Mouse (Mus musculus): Measurements from ENCODE around the gene Hes2. TPM values are rescaled to one million over a fixed set of nuclear protein-coding genes. Genes with fewer than 3 reads are reported as not detected.
A peak's percentile ranks its signal among the peaks of the same experiment; 100 is the strongest.

Gene Hes2
- polyA plus RNA-seq, 1 experiment from 2014 or later, result not detected

DNA sequence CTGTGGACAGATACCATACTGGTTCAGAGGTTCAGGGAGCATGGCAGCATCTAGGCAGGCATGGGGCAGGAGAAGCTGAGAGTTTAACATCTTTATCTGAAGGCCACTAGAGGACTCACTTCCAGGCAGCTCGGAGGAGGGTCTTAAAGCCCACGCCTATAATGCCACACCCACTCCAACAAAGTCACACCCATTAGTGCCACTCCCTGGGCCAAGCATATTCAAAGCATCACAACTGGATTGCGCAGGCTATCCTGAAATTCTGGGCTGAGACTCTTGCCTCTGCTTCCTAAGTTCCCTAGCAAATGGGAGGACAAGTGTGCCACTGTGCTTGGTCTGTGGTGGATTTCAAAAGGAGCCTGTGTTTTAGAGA is 26.5 kb downstream of the Hes2 start:
- H3K4me3 ChIP-seq (ENCODE audit: control insufficient read depth in 1 of 2, insufficient read depth in 1 of 2, low read depth in 1 of 2, low read length in 2 of 2), result peak overlapping the region in 1 of 2 experiments; percentile 42; a peak in 2 of 4 replicates
- ATAC-seq (ENCODE audit: insufficient number of reproducible peaks, insufficient read depth, low FRiP score, low read depth), result peak; percentile 51
- WGBS, result 1% methylated on average over 3 of the region's 3 CpGs
- peak overlapping the region; percentile 98 for H3K27ac ChIP-seq (replicated peaks in 1 of 2; ENCODE audit: control insufficient read depth in 1 of 2, insufficient read depth in 1 of 2, low read depth in 2 of 2, low read length in 2 of 2)
- peak overlapping the region; percentile 90 for H3K4me2 ChIP-seq (ENCODE audit: low read length)
- no peaks in the 10 kb centered on the region for H3K27me3 ChIP-seq (ENCODE audit: control insufficient read depth, insufficient read depth, low read length)
- peaks cover 34 to 44% of the 10 kb centered on the region in 2 experiments for H3K4me1 ChIP-seq (ENCODE audit: control insufficient read depth in 2 of 2, insufficient read depth in 2 of 2, low read length in 2 of 2)
- H3K9ac ChIP-seq (ENCODE audit: low read length), result peak overlapping the region; percentile 74
- 0 out of 2 replicates have a peak, but pooled peaks cover 4% of the 10 kb centered on the region for H3K36me3 ChIP-seq (ENCODE audit: control insufficient read depth, insufficient read depth, low read length)
- no peaks in the 10 kb centered on the region for H3K9me3 ChIP-seq (ENCODE audit: control insufficient read depth, low read length)

DNA sequence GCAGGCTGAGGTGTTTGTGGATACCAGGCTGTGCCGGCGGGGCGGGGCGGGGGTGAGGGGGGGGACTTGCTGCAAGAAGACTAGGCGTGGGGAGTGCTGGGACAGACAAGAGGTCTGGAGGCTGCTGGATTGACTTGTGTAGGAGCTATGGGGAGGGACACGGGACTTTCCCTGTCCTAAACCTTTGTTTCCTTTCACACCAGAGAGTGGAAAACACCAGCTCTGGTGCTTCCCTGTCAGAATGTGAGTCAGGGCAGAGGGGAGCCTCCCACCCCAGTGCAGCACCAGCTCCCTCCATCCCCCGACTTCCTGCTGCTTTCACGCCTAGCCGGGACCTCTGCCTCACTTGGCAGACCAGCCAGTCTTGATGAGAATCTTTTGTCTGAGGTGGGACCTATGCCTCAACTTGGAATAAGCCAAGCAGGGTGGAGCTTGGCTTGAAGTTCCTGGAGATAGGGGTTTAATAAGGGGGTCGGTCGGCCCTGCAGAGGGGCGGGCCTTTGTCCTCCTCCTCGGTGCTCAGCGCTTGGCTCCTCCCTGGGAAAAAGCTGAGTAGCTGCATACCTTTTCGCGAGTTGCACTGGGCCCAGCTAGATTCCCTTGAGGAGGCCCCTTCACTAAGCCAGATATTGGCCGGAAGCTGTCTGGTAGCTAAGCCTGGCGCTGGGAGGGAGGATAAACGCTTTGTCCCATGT is 27.0 kb downstream of the Hes2 start:
- H3K4me2 ChIP-seq (ENCODE audit: low read length), result peak overlapping the region; percentile 90
- H3K4me1 ChIP-seq (ENCODE audit: control insufficient read depth in 2 of 2, insufficient read depth in 2 of 2, low read length in 2 of 2), result peaks cover 36 to 49% of the 10 kb centered on the region in 2 experiments
- no peaks in the 10 kb centered on the region for H3K27me3 ChIP-seq (ENCODE audit: control insufficient read depth, insufficient read depth, low read length)
- WGBS, result 1% methylated on average over 19 of the region's 19 CpGs
- peak; percentile 82 for ATAC-seq (ENCODE audit: insufficient number of reproducible peaks, insufficient read depth, low FRiP score, low read depth)
- peak overlapping the region; percentile 74 for H3K9ac ChIP-seq (ENCODE audit: low read length)
- H3K9me3 ChIP-seq (ENCODE audit: control insufficient read depth, low read length), result no peaks in the 10 kb centered on the region
- H3K36me3 ChIP-seq (ENCODE audit: control insufficient read depth, insufficient read depth, low read length), result no peaks in the 10 kb centered on the region
- H3K4me3 ChIP-seq (ENCODE audit: control insufficient read depth in 1 of 2, insufficient read depth in 1 of 2, low read depth in 1 of 2, low read length in 2 of 2), result peak overlapping the region; percentile 42 to 49
- H3K27ac ChIP-seq (replicated peaks in 1 of 2; ENCODE audit: control insufficient read depth in 1 of 2, insufficient read depth in 1 of 2, low read depth in 2 of 2, low read length in 2 of 2), result peak overlapping the region; percentile 98

DNA sequence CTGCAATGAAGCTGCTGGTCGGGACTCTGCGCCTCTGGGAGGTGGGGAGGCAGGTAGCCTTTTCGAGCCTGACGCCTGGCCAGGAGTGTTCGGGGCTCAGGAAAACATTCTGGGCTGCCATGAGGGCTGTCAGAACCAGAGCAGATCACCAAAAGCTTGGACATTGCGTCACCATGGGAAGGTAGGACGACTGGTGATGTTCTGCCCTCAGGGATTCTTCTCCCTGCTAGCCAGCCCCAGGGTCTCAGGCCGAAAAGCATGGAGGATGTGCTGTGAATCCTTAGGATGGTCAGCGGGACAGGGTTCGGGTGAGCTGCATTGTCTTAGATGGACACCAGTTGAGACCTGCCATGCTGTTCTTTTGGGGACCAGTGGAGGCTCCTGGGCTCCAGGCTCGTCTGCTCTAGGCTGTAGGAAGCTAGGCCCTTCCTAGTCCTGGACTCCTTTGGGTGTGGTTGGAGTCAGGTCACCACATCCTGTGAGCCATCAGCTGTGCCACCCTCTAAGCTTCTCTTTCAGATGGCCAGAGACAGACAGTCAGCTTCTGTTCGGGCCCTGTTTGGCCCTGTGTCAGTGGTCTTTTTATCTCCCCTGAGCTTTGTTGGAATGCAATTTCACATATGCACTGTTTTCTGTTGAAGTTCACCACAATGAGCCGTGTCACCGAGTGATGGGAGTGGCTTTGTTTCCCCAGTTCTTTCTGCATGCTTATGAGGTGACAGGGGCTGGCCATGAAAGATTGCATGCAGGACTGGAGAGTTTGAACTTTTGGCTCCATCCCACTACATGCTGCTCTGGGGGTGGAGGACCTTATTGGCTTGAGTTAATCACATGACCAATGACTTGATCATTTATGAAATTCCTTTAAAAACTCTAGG is 27.8 kb downstream of the Hes2 start:
- peak overlapping the region; percentile 98 for H3K27ac ChIP-seq (replicated peaks in 1 of 2; ENCODE audit: control insufficient read depth in 1 of 2, insufficient read depth in 1 of 2, low read depth in 2 of 2, low read length in 2 of 2)
- no peaks in the 10 kb centered on the region for H3K36me3 ChIP-seq (ENCODE audit: control insufficient read depth, insufficient read depth, low read length)
- H3K9ac ChIP-seq (ENCODE audit: low read length), result peak overlapping the region; percentile 74
- H3K4me2 ChIP-seq (ENCODE audit: low read length), result peak overlapping the region; percentile 90
- no peaks in the 10 kb centered on the region for H3K27me3 ChIP-seq (ENCODE audit: control insufficient read depth, insufficient read depth, low read length)
- no peaks in the 10 kb centered on the region for H3K9me3 ChIP-seq (ENCODE audit: control insufficient read depth, low read length)
- ATAC-seq (ENCODE audit: insufficient number of reproducible peaks, insufficient read depth, low FRiP score, low read depth), result no peak
- 15% methylated on average over 14 of the region's 14 CpGs for whole genome bisulfite sequencing
- H3K4me1 ChIP-seq (ENCODE audit: control insufficient read depth in 2 of 2, insufficient read depth in 2 of 2, low read length in 2 of 2), result peaks cover 38 to 54% of the 10 kb centered on the region in 2 experiments
- peak overlapping the region; percentile 42 to 49 for H3K4me3 ChIP-seq (ENCODE audit: control insufficient read depth in 1 of 2, insufficient read depth in 1 of 2, low read depth in 1 of 2, low read length in 2 of 2)

DNA sequence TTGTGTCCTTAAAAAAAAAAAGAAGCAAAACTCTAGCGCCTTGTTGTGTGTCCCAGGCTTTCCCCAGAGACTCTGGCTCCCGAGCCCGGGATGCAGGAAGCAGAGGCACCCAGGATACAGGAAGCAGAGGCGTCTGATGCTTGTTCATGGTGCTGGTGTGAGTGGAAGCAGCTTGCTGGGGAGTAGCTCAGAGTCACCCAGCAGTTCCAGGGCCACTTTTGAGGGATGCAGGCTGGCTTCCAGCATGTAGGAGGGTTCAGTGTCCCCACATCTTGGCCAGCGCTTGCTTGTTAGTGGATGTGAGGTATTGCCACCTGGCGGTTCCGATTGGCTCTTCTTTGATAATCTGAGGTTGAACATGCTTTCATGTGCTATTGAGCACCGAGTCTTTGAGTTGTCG is 28.5 kb downstream of the Hes2 start:
- H3K4me3 ChIP-seq (ENCODE audit: control insufficient read depth in 1 of 2, insufficient read depth in 1 of 2, low read depth in 1 of 2, low read length in 2 of 2), result peak overlapping the region; percentile 19 to 42
- H3K4me2 ChIP-seq (ENCODE audit: low read length), result peak overlapping the region; percentile 90
- H3K36me3 ChIP-seq (ENCODE audit: control insufficient read depth, insufficient read depth, low read length), result no peaks in the 10 kb centered on the region

DNA sequence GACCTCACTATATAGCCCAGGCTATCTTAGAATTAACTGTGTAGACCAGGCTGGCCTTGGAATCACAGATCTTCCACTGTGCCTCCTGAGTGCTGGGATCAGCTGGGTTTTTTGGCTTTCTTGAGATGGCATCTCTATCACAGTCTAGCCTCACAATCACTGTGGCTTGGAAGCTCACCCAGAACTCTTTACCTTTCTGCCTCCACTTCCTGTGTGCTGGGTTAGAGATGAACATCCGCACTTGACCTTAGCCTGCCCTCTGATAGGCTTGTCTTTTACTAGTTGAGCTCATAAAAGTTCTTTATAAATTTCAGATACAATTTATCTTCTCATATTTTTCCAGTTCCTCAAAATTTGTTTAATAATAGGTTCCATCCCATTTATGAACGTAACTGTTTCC is 30.0 kb downstream of the Hes2 start:
- Histone ChIP-seq H3K4me1 (ENCODE audit: control insufficient read depth in 2 of 2, insufficient read depth in 2 of 2, low read length in 2 of 2) (peaks cover 38 to 59% of the 10 kb centered on the region in 2 experiments), H3K4me2 (ENCODE audit: low read length) (no peak overlapping the region), H3K36me3 (ENCODE audit: control insufficient read depth, insufficient read depth, low read length) (no peaks in the 10 kb centered on the region), H3K27me3 (ENCODE audit: control insufficient read depth, insufficient read depth, low read length) (no peaks in the 10 kb centered on the region), H3K9me3 (ENCODE audit: control insufficient read depth, low read length) (no peaks in the 10 kb centered on the region), H3K4me3 (ENCODE audit: control insufficient read depth in 1 of 2, insufficient read depth in 1 of 2, low read depth in 1 of 2, low read length in 2 of 2) (no peak overlapping the region), H3K27ac (replicated peaks in 1 of 2; ENCODE audit: control insufficient read depth in 1 of 2, insufficient read depth in 1 of 2, low read depth in 2 of 2, low read length in 2 of 2) (no peak overlapping the region), H3K9ac (ENCODE audit: low read length) (no peak overlapping the region)
- no peak for ATAC-seq (ENCODE audit: insufficient number of reproducible peaks, insufficient read depth, low FRiP score, low read depth)
- 94% methylated on average over 2 of the region's 2 CpGs for WGBS

More for the DNA sequence above, 28.5 kb downstream of the Hes2 start:
- no peaks in the 10 kb centered on the region for H3K9me3 ChIP-seq (ENCODE audit: control insufficient read depth, low read length)
- peaks cover 38 to 54% of the 10 kb centered on the region in 2 experiments for H3K4me1 ChIP-seq (ENCODE audit: control insufficient read depth in 2 of 2, insufficient read depth in 2 of 2, low read length in 2 of 2)
- H3K9ac ChIP-seq (ENCODE audit: low read length), result peak overlapping the region; percentile 74; the same call in 1 of the 2 replicates
- H3K27me3 ChIP-seq (ENCODE audit: control insufficient read depth, insufficient read depth, low read length), result no peaks in the 10 kb centered on the region
- H3K27ac ChIP-seq (replicated peaks in 1 of 2; ENCODE audit: control insufficient read depth in 1 of 2, insufficient read depth in 1 of 2, low read depth in 2 of 2, low read length in 2 of 2), result peak overlapping the region; percentile 98
- WGBS, result 67% methylated on average over 9 of the region's 9 CpGs
- ATAC-seq (ENCODE audit: insufficient number of reproducible peaks, insufficient read depth, low FRiP score, low read depth), result no peak

DNA sequence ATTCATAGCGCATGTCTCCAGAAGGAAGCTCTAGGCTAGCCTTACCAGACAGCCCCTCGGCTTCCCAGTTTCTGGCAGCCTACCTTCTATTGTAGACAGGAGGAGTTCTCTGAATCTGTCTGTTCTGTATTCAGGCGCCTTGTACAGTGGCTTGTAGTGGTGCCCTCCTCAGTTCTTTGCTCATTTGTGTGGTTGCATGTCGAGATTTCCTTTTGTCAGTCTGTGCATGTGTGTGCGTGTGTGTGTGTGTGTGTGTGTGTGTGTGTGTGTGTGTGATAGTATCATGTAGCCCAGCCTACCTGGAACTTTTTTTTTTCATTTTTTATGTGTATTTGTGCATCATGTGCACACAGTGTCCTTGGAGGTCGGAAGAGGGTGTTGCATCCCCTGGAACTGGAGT is 30.4 kb downstream of the Hes2 start:
- no peak for ATAC-seq (ENCODE audit: insufficient number of reproducible peaks, insufficient read depth, low FRiP score, low read depth)
- Histone ChIP-seq H3K36me3 (ENCODE audit: control insufficient read depth, insufficient read depth, low read length) (no peaks in the 10 kb centered on the region), H3K4me2 (ENCODE audit: low read length) (no peak overlapping the region), H3K27me3 (ENCODE audit: control insufficient read depth, insufficient read depth, low read length) (no peaks in the 10 kb centered on the region), H3K9ac (ENCODE audit: low read length) (no peak overlapping the region), H3K4me3 (ENCODE audit: control insufficient read depth in 1 of 2, insufficient read depth in 1 of 2, low read depth in 1 of 2, low read length in 2 of 2) (no peak overlapping the region), H3K9me3 (ENCODE audit: control insufficient read depth, low read length) (no peaks in the 10 kb centered on the region), H3K4me1 (ENCODE audit: control insufficient read depth in 2 of 2, insufficient read depth in 2 of 2, low read length in 2 of 2) (peaks cover 38 to 59% of the 10 kb centered on the region in 2 experiments), H3K27ac (replicated peaks in 1 of 2; ENCODE audit: control insufficient read depth in 1 of 2, insufficient read depth in 1 of 2, low read depth in 2 of 2, low read length in 2 of 2) (no peak overlapping the region)
- 80% methylated on average over 6 of the region's 6 CpGs for WGBS

DNA sequence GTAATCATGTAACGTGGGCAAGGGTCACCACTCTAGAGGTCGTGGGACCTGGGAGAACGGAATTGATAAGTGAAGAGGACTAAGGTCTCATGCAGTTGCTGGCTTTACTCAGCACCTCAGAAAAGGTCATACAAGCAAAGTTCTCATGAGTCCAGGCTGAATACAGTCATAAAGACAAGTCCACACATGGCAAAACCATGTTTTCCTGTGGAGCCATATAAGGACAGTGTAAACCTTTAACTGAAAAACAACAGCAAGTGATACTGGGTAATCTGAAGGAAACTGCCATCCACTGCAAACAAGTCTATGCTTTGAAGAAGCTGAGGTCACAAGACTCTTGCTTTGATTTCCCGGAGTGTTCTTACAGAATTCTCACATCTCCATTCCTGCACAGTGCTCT is 31.0 kb downstream of the Hes2 start:
- H3K4me3 ChIP-seq (ENCODE audit: control insufficient read depth in 1 of 2, insufficient read depth in 1 of 2, low read depth in 1 of 2, low read length in 2 of 2), result no peak overlapping the region
- 0 out of 2 replicates have a peak overlapping the region, but pooled peaks have one; percentile 25 for H3K9ac ChIP-seq (ENCODE audit: low read length)
- H3K4me2 ChIP-seq (ENCODE audit: low read length), result no peak overlapping the region
- peaks cover 37 to 55% of the 10 kb centered on the region in 2 experiments for H3K4me1 ChIP-seq (ENCODE audit: control insufficient read depth in 2 of 2, insufficient read depth in 2 of 2, low read length in 2 of 2)
- no peaks in the 10 kb centered on the region for H3K36me3 ChIP-seq (ENCODE audit: control insufficient read depth, insufficient read depth, low read length)
- no peaks in the 10 kb centered on the region for H3K9me3 ChIP-seq (ENCODE audit: control insufficient read depth, low read length)
- H3K27me3 ChIP-seq (ENCODE audit: control insufficient read depth, insufficient read depth, low read length), result no peaks in the 10 kb centered on the region
- H3K27ac ChIP-seq (replicated peaks in 1 of 2; ENCODE audit: control insufficient read depth in 1 of 2, insufficient read depth in 1 of 2, low read depth in 2 of 2, low read length in 2 of 2), result peak overlapping the region; percentile 35 to 57; a peak in 2 of 4 replicates
- 50% methylated on average over 4 of the region's 4 CpGs for WGBS
- ATAC-seq (ENCODE audit: insufficient number of reproducible peaks, insufficient read depth, low FRiP score, low read depth), result no peak
